Mouse (Mus musculus) liver, embryonic 11.5 days (tissue): ENCODE measurements around the gene Chchd5. TPM values are rescaled to one million over a fixed set of nuclear protein-coding genes. Genes with fewer than 3 reads are reported as not detected.

Experiments
- ATAC-seq: fragments of 200-750 bp; cut with Nextera tagmentation; replicated peaks from 2 replicates; pipeline ENCODE4 v1.8.0; 2017; ENCODE audit warnings: moderate number of reproducible peaks, mild to moderate bottlenecking, moderate TSS enrichment, moderate library complexity; ENCODE audit not compliant: low FRiP score
- DNase-seq: peaks from one replicate; pipeline ENCODE4 v3.0.0-alpha.2; 2017; ENCODE audit warnings: low spot score
- H3K27ac ChIP-seq: fragments of 300-500 bp; sonication (generic); 2 replicates; pipeline ENCODE4 v1.5.1; 2014; ENCODE audit warnings: mild to moderate bottlenecking, low read depth, low read length, control low read depth
- H3K27me3 ChIP-seq: fragments of 300-500 bp; sonication (generic); replicated peaks from 2 replicates; pipeline ENCODE4 v1.6.1; 2014; ENCODE audit warnings: low read length, mixed read lengths; ENCODE audit not compliant: control insufficient read depth, insufficient read depth
- H3K36me3 ChIP-seq: fragments of 300-500 bp; sonication (generic); 2 replicates; pipeline ENCODE4 v1.6.1; 2014; ENCODE audit warnings: mild to moderate bottlenecking, low read length, moderate library complexity, mixed read lengths; ENCODE audit not compliant: control insufficient read depth, insufficient read depth
- H3K4me1 ChIP-seq: fragments of 300-500 bp; sonication (generic); replicated peaks from 2 replicates; pipeline ENCODE4 v1.6.1; 2014; ENCODE audit warnings: low read length, mixed read lengths; ENCODE audit not compliant: control insufficient read depth, insufficient read depth
- H3K4me2 ChIP-seq: fragments of 300-500 bp; sonication (generic); 2 replicates; pipeline ENCODE4 v1.6.1; 2014; ENCODE audit warnings: mild to moderate bottlenecking, control low read depth, moderate library complexity
- H3K4me3 ChIP-seq: fragments of 300-500 bp; sonication (generic); 2 replicates; pipeline ENCODE4 v1.5.1; 2014; ENCODE audit warnings: low read depth, low read length, control low read depth
- H3K9ac ChIP-seq: fragments of 300-500 bp; sonication (generic); 2 replicates; pipeline ENCODE4 v1.6.1; 2014; ENCODE audit warnings: low read depth, low read length, control low read depth
- H3K9me3 ChIP-seq: fragments of 300-500 bp; sonication (generic); 2 replicates; pipeline ENCODE4 v1.6.1; 2016; ENCODE audit warnings: low read length, inconsistent platforms, mixed read lengths; ENCODE audit not compliant: control insufficient read depth
- WGBS: fragments of 180-500 bp; shearing (Covaris S2); extraction: QIAGEN DNeasy Blood & Tissue Kit; methylation state at CpG from one replicate; pipeline ENCODE4 v1.1.7; 2014; 5-methylcytosine and 5-hydroxymethylcytosine counted together
- polyA plus RNA-seq: library from polyadenylated mRNA; unstranded; fragments of >200 nt; fragmentation: Nextera tagmentation; extraction: Ambion mirVana; gene quantifications from 2 replicates; pipeline ENCODE4 v1.2.1, GENCODE M21; 2014

Chchd5 gene
- polyA plus RNA-seq, 1 experiment from 2014 or later = 18.6 TPM

GRCm38 (mm10) chr2:129179946-129180853, 50.7 kb downstream of the Chchd5 start:
- Histone ChIP-seq H3K4me1 (peaks cover 8% of the 10 kb centered on the region), H3K4me2 (no peak overlapping the region; the same call in 1 of the 2 replicates), H3K4me3 (no peak overlapping the region), H3K27me3 (no peaks in the 10 kb centered on the region), H3K9me3 (no peaks in the 10 kb centered on the region), H3K27ac (peak overlapping the region; percentile 67), H3K9ac (no peak overlapping the region), H3K36me3 (no peaks in the 10 kb centered on the region)
- ATAC-seq (0 out of 2 replicates have a peak, but pooled peaks have one; percentile 38), DNase-seq (no peak)
- 47% methylated on average over 8 of the region's 8 CpGs for WGBS

- no peak overlapping the region for H3K4me3 ChIP-seq
- H3K9ac ChIP-seq = no peak overlapping the region
- H3K27ac ChIP-seq = no peak overlapping the region
- no peaks in the 10 kb centered on the region for H3K9me3 ChIP-seq
- no peak overlapping the region for H3K4me2 ChIP-seq
- 65% methylated on average over 5 of the region's 5 CpGs for WGBS
- H3K4me1 ChIP-seq = peaks cover 3% of the 10 kb centered on the region
- no peak for ATAC-seq
- H3K27me3 ChIP-seq = no peaks in the 10 kb centered on the region
- no peak for DNase-seq
- H3K36me3 ChIP-seq = no peaks in the 10 kb centered on the region
Observed at GRCm38 (mm10) chr2:129181509-129181908, 52.0 kb downstream of the Chchd5 start.

GRCm38 (mm10) chr2:129182412-129182811, 52.9 kb downstream of the Chchd5 start:
- H3K9me3 ChIP-seq = no peaks in the 10 kb centered on the region
- H3K4me2 ChIP-seq = no peak overlapping the region
- H3K27ac ChIP-seq = no peak overlapping the region
- H3K4me1 ChIP-seq = peaks cover 3% of the 10 kb centered on the region
- DNase-seq (no peak), ATAC-seq (no peak)
- WGBS = 86% methylated on average over 1 of the region's 1 CpGs
- H3K4me3 ChIP-seq = no peak overlapping the region
- H3K36me3 ChIP-seq = no peaks in the 10 kb centered on the region
- H3K27me3 ChIP-seq = no peaks in the 10 kb centered on the region
- H3K9ac ChIP-seq = no peak overlapping the region

- Histone ChIP-seq H3K27me3 (no peaks in the 10 kb centered on the region), H3K9ac (no peak overlapping the region), H3K9me3 (no peaks in the 10 kb centered on the region), H3K4me2 (no peak overlapping the region), H3K4me3 (no peak overlapping the region), H3K27ac (no peak overlapping the region; the same call in 1 of the 2 replicates), H3K4me1 (peaks cover 3% of the 10 kb centered on the region), H3K36me3 (no peaks in the 10 kb centered on the region)
- WGBS = 52% methylated on average over 14 of the region's 14 CpGs
- ATAC-seq (no peak), DNase-seq (no peak)
Observed at GRCm38 (mm10) chr2:129183561-129184031, 54.1 kb downstream of the Chchd5 start.

Other genes with a start within 250 kb of the Chchd5 start
- 9.2 and 11.9 TPM in 2 replicates for gene Zc3h8, start 185.6 kb upstream of the Chchd5 start, polyA plus RNA-seq
- gene Zc3h6, start 162.3 kb upstream of the Chchd5 start, polyA plus RNA-seq = 0.84 and 1.3 TPM in 2 replicates
- gene Gm10762, start 162.0 kb upstream of the Chchd5 start, polyA plus RNA-seq = 7.5 and 8.7 TPM in 2 replicates
- 0.05 and 0.06 TPM in 2 replicates for gene Vinac1, start 81.5 kb upstream of the Chchd5 start, polyA plus RNA-seq
- 5.2 and 6.1 TPM in 2 replicates for gene Ttl, start 63.8 kb upstream of the Chchd5 start, polyA plus RNA-seq
- gene Polr1b, start 28.7 kb upstream of the Chchd5 start, polyA plus RNA-seq = 52.5 and 52.7 TPM in 2 replicates
- gene Slc20a1, start 69.1 kb downstream of the Chchd5 start, polyA plus RNA-seq = 69.5 and 71.8 TPM in 2 replicates
- gene Ckap2l, start 167.5 kb downstream of the Chchd5 start, polyA plus RNA-seq = 55.1 and 63.7 TPM in 2 replicates
- 2.2 and 2.5 TPM in 2 replicates for gene Il1a, start 180.3 kb downstream of the Chchd5 start, polyA plus RNA-seq
- 0.25 and 0.66 TPM in 2 replicates for gene Il1b, start 241.4 kb downstream of the Chchd5 start, polyA plus RNA-seq